ENCODE assay signal across 29 mouse cellular contexts in genomic region chr1:22655983-22656382, GRCm38 (mm10).
A peak's percentile ranks its signal among the peaks of the same experiment; 100 is the strongest.
DNase-seq lines count a peak whose midpoint lies in the region; ATAC-seq and TF ChIP-seq lines count a peak whose summit lies in the region.
"Had no signal": no experiment of that assay in that cellular context is flagged by ENCODE, and none has a peak within 500 bp of the region (broad histone marks: within the 10 kb centered on the region; RNA-seq: fewer than 3 reads in every experiment).

No protein-coding gene starts in this region.

- peak overlapping the region; percentile 75 for H3K27ac ChIP-seq in layer of hippocampus, adult 2 months
- peak overlapping the region; percentile 71 for H3K27ac ChIP-seq in left cerebral cortex, adult 2 months
- H3K27ac ChIP-seq: embryonic facial prominence, embryonic 13.5 days; embryonic facial prominence, embryonic 15.5 days; forebrain, embryonic 10.5 days; forebrain, embryonic 12.5 days had no signal

- ATAC-seq in frontal cortex, adult (ENCODE audit: low TSS enrichment): peak; percentile 80
- ATAC-seq in cerebellum, adult (ENCODE audit: insufficient number of reproducible peaks, low FRiP score, low TSS enrichment): no peak
- ATAC-seq: activated CD4-positive, CD25-positive, alpha-beta regulatory T cell, adult 4 months; CD4-positive, CD25-positive, alpha-beta regulatory T cell, adult 4 months; forebrain, embryonic 14.5 days; forebrain, embryonic 16.5 days; Patski had no signal

- intact Hi-C loops in left cerebral cortex, adult 2 months (cut with DNase I): loop anchor here (2.0 to 5.0 kb wide), 3 partner anchors 61 to 287 kb away; no protein-coding TSS in a partner anchor

- no peak for DNase-seq in frontal cortex, postnatal 10 days (ENCODE audit: low spot score in 2 of 2)
- DNase-seq in layer of hippocampus, adult 2 months (ENCODE audit: low spot score in 2 of 2): no peak
- no peak for DNase-seq in layer of hippocampus, adult 9-11 months
- DNase-seq in left cerebral cortex, adult 2 months (ENCODE audit: extremely low spot score in 1 of 2, low spot score in 2 of 2): no peak
- no peak for DNase-seq in left cerebral cortex, adult 18-20 months (ENCODE audit: low spot score in 2 of 2)
- peak; percentile 77 for DNase-seq in brain, adult 2 months (ENCODE audit: low read depth, low spot score)
- DNase-seq: adrenal gland, adult 8-10 months; adrenal gland, postnatal 14 days; adrenal gland, postnatal 36 days; B cell, adult 2 months; cerebellum, adult 11 months; cerebellum, adult 18-20 months; cerebellum, adult 8-10 months; cerebellum, adult 9-11 months; cerebellum, postnatal 14 days; cerebellum, postnatal 36 days; embryo, embryonic 11 days had no signal

- no peak overlapping the region for H3K4me3 ChIP-seq in layer of hippocampus, adult 2 months
- H3K4me3 ChIP-seq in left cerebral cortex, adult 2 months: no peak overlapping the region
- H3K4me3 ChIP-seq: embryonic facial prominence, embryonic 13.5 days; embryonic facial prominence, embryonic 15.5 days; erythroblast, embryonic 14.5 days; forebrain, embryonic 10.5 days; forebrain, embryonic 12.5 days had no signal

- no peak for TF ChIP-seq CTCF in layer of hippocampus, adult 2 months (conservative IDR thresholded peaks at IDR 0.05)
- no peak for TF ChIP-seq CTCF in left cerebral cortex, adult 2 months (IDR thresholded peaks at IDR 0.05)
